Mouse (Mus musculus): ENCODE measurements around the gene AI987944. TPM values are rescaled to one million over a fixed set of nuclear protein-coding genes. Genes with fewer than 3 reads are reported as not detected.

Gene AI987944
- 11.2 and 11.9 TPM in 2 replicates for polyA plus RNA-seq (2016; fragmentation: Nextera tagmentation; extraction: Ambion mirVana)

DNA sequence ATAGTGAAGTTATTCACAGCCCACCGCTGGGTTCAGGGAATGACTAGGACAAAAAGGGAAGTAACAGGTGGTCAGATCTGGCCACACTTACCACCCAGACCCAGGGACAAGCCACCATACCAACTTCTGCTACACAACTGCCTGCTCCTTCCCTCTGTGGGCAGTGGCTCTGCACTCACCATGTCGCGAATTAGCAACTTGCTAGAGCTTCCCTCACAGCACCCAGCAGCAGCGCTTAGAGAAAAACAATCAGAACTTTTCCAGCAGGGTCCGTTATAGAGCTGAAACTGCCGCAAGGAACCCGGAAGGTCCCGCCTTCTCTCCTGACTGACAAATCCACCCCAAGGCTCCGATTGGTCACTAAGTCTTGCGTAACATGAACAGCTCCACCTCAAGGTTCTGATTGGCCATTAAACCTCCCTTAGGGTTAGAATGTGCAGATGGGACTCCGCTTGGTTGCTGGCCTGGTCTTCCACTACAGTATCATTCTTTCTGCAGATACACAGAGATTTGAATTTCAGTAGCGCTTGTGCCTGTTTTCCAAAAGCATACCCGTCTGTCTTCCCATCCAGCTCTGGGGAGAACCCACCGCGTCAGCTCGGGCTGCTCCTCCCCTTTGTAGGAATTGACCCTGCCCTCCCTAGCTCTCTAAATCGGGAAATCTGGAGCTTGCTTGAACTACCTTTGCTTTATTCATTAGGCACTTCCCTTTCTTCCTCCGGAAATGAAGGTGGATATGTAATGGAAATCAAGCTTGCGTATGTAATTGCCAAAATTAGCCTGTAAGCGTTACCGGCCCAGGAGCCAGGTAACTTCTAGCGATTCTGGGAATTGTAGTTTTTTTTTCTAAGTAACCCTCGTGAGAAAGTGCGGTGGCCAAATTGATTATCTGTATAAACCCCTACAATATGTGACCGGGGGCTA lies at the start of gene AI987944:
Gene AI987944 (minus strand): TSS at position 332 of the 924 bp plus-strand sequence.
- WGBS: under 1% methylated on average over 25 of the region's 25 CpGs
- peak; percentile 94 for DNase-seq (ENCODE audit: low spot score)
- no peaks in the 10 kb centered on the region for H3K9me3 ChIP-seq
- H3K4me1 ChIP-seq: no peaks in the 10 kb centered on the region
- peak within 1 kb of the TSS; percentile 83 for H3K27ac ChIP-seq
- peak within 1 kb of the TSS; percentile 71 for H3K4me3 ChIP-seq
- no peaks in the 10 kb centered on the region for H3K27me3 ChIP-seq (ENCODE audit: insufficient read depth, poor library complexity, severe bottlenecking)
- H3K36me3 ChIP-seq: 0 out of 2 replicates have a peak, but pooled peaks cover 3% of the 10 kb centered on the region

GRCm38 (mm10) chr7:41394130-41394529 lies 951 bp upstream of the AI987944 start:
- H3K9me3 ChIP-seq: no peaks in the 10 kb centered on the region
- DNase-seq (ENCODE audit: low spot score): no peak
- H3K27me3 ChIP-seq (ENCODE audit: insufficient read depth, poor library complexity, severe bottlenecking): no peaks in the 10 kb centered on the region
- no peaks in the 10 kb centered on the region for H3K4me1 ChIP-seq
- no peak overlapping the region for H3K27ac ChIP-seq
- H3K36me3 ChIP-seq: 0 out of 2 replicates have a peak, but pooled peaks cover 3% of the 10 kb centered on the region
- WGBS: 72% methylated on average over 4 of the region's 4 CpGs
- peak overlapping the region; percentile 71 for H3K4me3 ChIP-seq

Other genes with a start within 250 kb of the AI987944 start
- not detected in 2 replicates for gene Gm5592, start 239.5 kb downstream of the AI987944 start, polyA plus RNA-seq (2016; fragmentation: Nextera tagmentation; extraction: Ambion mirVana)
- gene Vmn2r57, start 55.3 kb upstream of the AI987944 start, polyA plus RNA-seq (2016; fragmentation: Nextera tagmentation; extraction: Ambion mirVana): 0.17 and 0.20 TPM in 2 replicates
- 0.06 TPM in 1 of 2 replicates, not detected in the other for gene Gm20449, start 106.0 kb upstream of the AI987944 start, polyA plus RNA-seq (2016; fragmentation: Nextera tagmentation; extraction: Ambion mirVana)
- gene AW146154, start 106.5 kb upstream of the AI987944 start, polyA plus RNA-seq (2016; fragmentation: Nextera tagmentation; extraction: Ambion mirVana): 7.5 and 8.2 TPM in 2 replicates
- 0.09 TPM in 1 of 2 replicates, not detected in the other for gene Gm6871, start 180.3 kb upstream of the AI987944 start, polyA plus RNA-seq (2016; fragmentation: Nextera tagmentation; extraction: Ambion mirVana)
- gene 2610021A01Rik, start 205.9 kb upstream of the AI987944 start, polyA plus RNA-seq (2016; fragmentation: Nextera tagmentation; extraction: Ambion mirVana): 8.9 and 10.1 TPM in 2 replicates
- gene Zfp788, start 239.8 kb upstream of the AI987944 start, polyA plus RNA-seq (2016; fragmentation: Nextera tagmentation; extraction: Ambion mirVana): 6.4 and 8.9 TPM in 2 replicates

All from heart, embryonic 10.5 days (tissue).